Mouse (Mus musculus): ENCODE data around the gene Eif3k. TPM values are rescaled to one million over a fixed set of nuclear protein-coding genes. Genes with fewer than 3 reads are reported as not detected.

Gene Eif3k
- polyA plus RNA-seq, 1 experiment, result 429 TPM

DNA sequence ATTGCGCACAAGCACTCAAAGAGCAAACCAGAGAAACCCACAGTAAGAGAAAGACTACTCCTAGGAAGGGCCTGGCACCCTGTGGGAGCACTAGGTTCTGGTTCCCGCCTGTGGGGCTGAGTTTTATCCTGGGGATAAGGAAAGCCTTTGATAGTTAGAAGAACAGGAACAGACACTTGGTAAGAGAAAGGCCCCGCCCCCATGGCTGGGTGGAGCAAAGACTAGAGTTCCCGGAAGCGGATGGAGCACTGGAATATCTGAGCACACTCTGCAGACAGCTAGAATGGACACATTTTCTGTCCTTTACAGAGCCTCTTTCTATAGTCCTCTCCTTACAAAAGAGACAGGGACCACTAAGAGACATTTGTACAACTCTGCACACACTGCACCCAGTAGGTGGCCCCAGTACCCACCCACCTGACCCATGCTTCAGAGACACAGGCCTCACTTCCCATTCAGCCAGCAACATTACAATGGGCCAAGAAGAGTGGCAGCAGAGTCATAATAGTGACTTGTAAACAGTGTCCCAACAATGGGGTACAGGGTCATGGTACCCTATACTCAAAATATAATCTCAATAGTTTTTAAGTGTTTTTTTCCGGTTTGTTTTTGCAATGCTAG, 49.1 kb downstream of the Eif3k start:
- Histone ChIP-seq H3K79me3 (ENCODE audit: low read depth) (peaks cover 89% of the 10 kb centered on the region), H3K36me3 (ENCODE audit: control insufficient read depth, insufficient read depth) (peaks cover 44% of the 10 kb centered on the region), H3K27me3 (ENCODE audit: control insufficient read depth, insufficient read depth, insufficient read length) (no peaks in the 10 kb centered on the region), H3K79me2 (ENCODE audit: control insufficient read depth, insufficient read depth) (peaks cover 98% of the 10 kb centered on the region), H3ac (ENCODE audit: control insufficient read depth, insufficient read length, low read depth) (no peak overlapping the region), H3K4me3 (ENCODE audit: insufficient read depth, poor library complexity, severe bottlenecking) (no peak overlapping the region)
- no peak for TF ChIP-seq FOSL1 (IDR thresholded peaks at IDR 0.05; ENCODE audit: insufficient read depth, low read length, poor library complexity, severe bottlenecking)
- TF ChIP-seq MYOD1 (IDR thresholded peaks at IDR 0.05; ENCODE audit: control insufficient read depth, insufficient read length, low read depth), result no peak
- TF ChIP-seq MAX (IDR thresholded peaks at IDR 0.05), result no peak
- TF ChIP-seq MYOG (IDR thresholded peaks at IDR 0.05; ENCODE audit: control insufficient read depth, extremely low read depth, insufficient read length), result no peak
- TF ChIP-seq CTCF (IDR thresholded peaks at IDR 0.05; ENCODE audit: control insufficient read depth, insufficient read depth, insufficient read length), result no peak
- TF ChIP-seq CEBPB (IDR thresholded peaks at IDR 0.05; ENCODE audit: low read depth), result no peak
- TF ChIP-seq USF1 (IDR thresholded peaks at IDR 0.05; ENCODE audit: low read depth), result no peak

DNA sequence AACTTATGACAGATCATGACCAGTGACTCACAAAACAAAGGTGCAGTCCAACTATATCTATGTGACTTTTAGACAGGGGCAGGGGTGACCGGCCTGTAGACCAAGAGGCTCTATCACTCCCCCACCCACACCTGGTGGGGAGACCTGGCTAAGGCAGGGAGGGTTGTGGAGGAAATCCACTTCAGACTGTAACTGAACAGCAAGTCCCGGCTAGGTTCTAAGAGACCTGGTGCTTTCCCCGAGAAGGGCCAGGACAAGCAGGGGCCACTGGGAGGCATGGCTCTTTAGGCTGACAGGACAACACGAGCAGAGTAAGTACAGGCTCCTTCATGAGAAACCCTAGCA, 50.0 kb downstream of the Eif3k start:
- no peaks in the 10 kb centered on the region for H3K27me3 ChIP-seq (ENCODE audit: control insufficient read depth, insufficient read depth, insufficient read length)
- H3ac ChIP-seq (ENCODE audit: control insufficient read depth, insufficient read length, low read depth), result no peak overlapping the region
- H3K4me3 ChIP-seq (ENCODE audit: insufficient read depth, poor library complexity, severe bottlenecking), result no peak overlapping the region
- TF ChIP-seq FOSL1 (IDR thresholded peaks at IDR 0.05; ENCODE audit: insufficient read depth, low read length, poor library complexity, severe bottlenecking) (no peak), CTCF (IDR thresholded peaks at IDR 0.05; ENCODE audit: control insufficient read depth, insufficient read depth, insufficient read length) (no peak), MAX (IDR thresholded peaks at IDR 0.05) (no peak), USF1 (IDR thresholded peaks at IDR 0.05; ENCODE audit: low read depth) (no peak), MYOD1 (IDR thresholded peaks at IDR 0.05; ENCODE audit: control insufficient read depth, insufficient read length, low read depth) (no peak), MYOG (IDR thresholded peaks at IDR 0.05; ENCODE audit: control insufficient read depth, extremely low read depth, insufficient read length) (no peak), CEBPB (IDR thresholded peaks at IDR 0.05; ENCODE audit: low read depth) (no peak)
- peaks cover 98% of the 10 kb centered on the region for H3K79me2 ChIP-seq (ENCODE audit: control insufficient read depth, insufficient read depth)
- peaks cover 88% of the 10 kb centered on the region for H3K79me3 ChIP-seq (ENCODE audit: low read depth)
- peaks cover 44% of the 10 kb centered on the region for H3K36me3 ChIP-seq (ENCODE audit: control insufficient read depth, insufficient read depth)

- no peak for TF ChIP-seq FOSL1 (IDR thresholded peaks at IDR 0.05; ENCODE audit: insufficient read depth, low read length, poor library complexity, severe bottlenecking)
- no peak for TF ChIP-seq MYOG (IDR thresholded peaks at IDR 0.05; ENCODE audit: control insufficient read depth, extremely low read depth, insufficient read length)
- TF ChIP-seq MAX (IDR thresholded peaks at IDR 0.05), result no peak
- no peak for TF ChIP-seq CTCF (IDR thresholded peaks at IDR 0.05; ENCODE audit: control insufficient read depth, insufficient read depth, insufficient read length)
- no peak for TF ChIP-seq MYOD1 (IDR thresholded peaks at IDR 0.05; ENCODE audit: control insufficient read depth, insufficient read length, low read depth)
- TF ChIP-seq CEBPB (IDR thresholded peaks at IDR 0.05; ENCODE audit: low read depth), result no peak
- no peak for TF ChIP-seq USF1 (IDR thresholded peaks at IDR 0.05; ENCODE audit: low read depth)
- peaks cover 88% of the 10 kb centered on the region for H3K79me3 ChIP-seq (ENCODE audit: low read depth)
- H3ac ChIP-seq (ENCODE audit: control insufficient read depth, insufficient read length, low read depth), result peak overlapping the region; percentile 22
- no peak overlapping the region for H3K4me3 ChIP-seq (ENCODE audit: insufficient read depth, poor library complexity, severe bottlenecking)
- H3K27me3 ChIP-seq (ENCODE audit: control insufficient read depth, insufficient read depth, insufficient read length), result no peaks in the 10 kb centered on the region
- H3K79me2 ChIP-seq (ENCODE audit: control insufficient read depth, insufficient read depth), result peaks cover 98% of the 10 kb centered on the region
- H3K36me3 ChIP-seq (ENCODE audit: control insufficient read depth, insufficient read depth), result peaks cover 39% of the 10 kb centered on the region
Observed at GRCm38 (mm10) chr7:28931032-28931694, 50.5 kb downstream of the Eif3k start.

DNA sequence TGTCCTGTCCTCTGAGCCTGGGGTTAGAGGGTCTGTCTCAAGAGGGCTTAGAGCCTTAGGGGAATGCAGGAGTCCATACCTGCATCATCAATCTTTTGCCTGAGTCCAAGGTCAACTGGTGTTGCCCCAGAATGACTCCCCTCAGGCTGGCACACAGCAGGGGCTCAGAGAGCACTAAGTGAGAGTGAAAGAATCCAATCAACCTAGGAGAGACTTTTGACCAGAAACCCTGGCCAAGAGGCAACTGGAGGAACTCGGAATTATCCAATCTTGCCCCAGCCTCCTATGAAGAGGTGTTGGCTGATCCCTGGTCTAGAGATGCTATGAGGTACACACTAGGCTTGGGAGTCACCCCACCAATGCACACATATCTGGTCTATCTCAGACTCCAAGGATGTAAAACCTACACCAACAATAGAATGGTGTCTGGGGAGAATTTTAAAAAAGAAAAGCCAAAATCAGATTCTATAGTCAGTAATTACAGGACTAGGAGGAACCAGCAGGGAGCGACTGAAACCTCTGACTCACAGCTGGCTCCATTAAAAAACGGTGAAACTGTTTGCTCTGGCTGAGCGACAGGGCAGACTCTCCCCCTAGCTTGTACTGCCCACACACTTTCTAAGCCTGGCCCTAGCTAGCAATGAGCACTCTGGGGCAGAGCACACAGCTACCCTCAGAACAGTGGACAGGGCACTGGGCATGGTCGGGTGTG, 51.2 kb downstream of the Eif3k start:
- H3K4me3 ChIP-seq (ENCODE audit: insufficient read depth, poor library complexity, severe bottlenecking), result no peak overlapping the region
- TF ChIP-seq FOSL1 (IDR thresholded peaks at IDR 0.05; ENCODE audit: insufficient read depth, low read length, poor library complexity, severe bottlenecking) (no peak), MAX (IDR thresholded peaks at IDR 0.05) (no peak)
- H3ac ChIP-seq (ENCODE audit: control insufficient read depth, insufficient read length, low read depth), result peak overlapping the region; percentile 6
- peaks cover 32% of the 10 kb centered on the region for H3K36me3 ChIP-seq (ENCODE audit: control insufficient read depth, insufficient read depth)
- peaks cover 98% of the 10 kb centered on the region for H3K79me2 ChIP-seq (ENCODE audit: control insufficient read depth, insufficient read depth)
- H3K79me3 ChIP-seq (ENCODE audit: low read depth), result peaks cover 83% of the 10 kb centered on the region
- H3K27me3 ChIP-seq (ENCODE audit: control insufficient read depth, insufficient read depth, insufficient read length), result no peaks in the 10 kb centered on the region

DNA sequence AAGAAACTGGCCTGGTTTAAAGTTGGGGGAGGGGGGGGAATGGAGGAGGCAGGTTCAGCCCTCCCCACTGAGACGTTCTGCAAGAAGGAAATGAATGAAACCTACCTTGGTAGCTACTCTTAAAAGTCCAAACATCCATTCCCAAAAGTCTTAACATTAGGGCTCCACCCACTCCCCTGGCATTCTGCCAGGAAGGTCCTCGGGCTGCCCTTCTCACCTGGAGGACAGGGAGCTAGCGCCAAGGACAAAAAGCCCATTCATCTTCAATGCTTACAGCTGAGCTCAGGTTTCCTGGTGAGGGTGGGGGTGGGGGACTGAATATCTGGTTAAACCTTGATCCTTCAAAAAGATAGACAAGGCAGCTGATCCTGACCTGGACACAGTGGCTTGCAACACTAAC, 52.3 kb downstream of the Eif3k start:
- Histone ChIP-seq H3K79me2 (ENCODE audit: control insufficient read depth, insufficient read depth) (peaks cover 96% of the 10 kb centered on the region), H3K4me3 (ENCODE audit: insufficient read depth, poor library complexity, severe bottlenecking) (no peak overlapping the region), H3K27me3 (ENCODE audit: control insufficient read depth, insufficient read depth, insufficient read length) (no peaks in the 10 kb centered on the region), H3K79me3 (ENCODE audit: low read depth) (peaks cover 74% of the 10 kb centered on the region), H3K36me3 (ENCODE audit: control insufficient read depth, insufficient read depth) (peaks cover 29% of the 10 kb centered on the region), H3ac (ENCODE audit: control insufficient read depth, insufficient read length, low read depth) (no peak overlapping the region)
- TF ChIP-seq CEBPB (IDR thresholded peaks at IDR 0.05; ENCODE audit: low read depth) (no peak), MYOD1 (IDR thresholded peaks at IDR 0.05; ENCODE audit: control insufficient read depth, insufficient read length, low read depth) (no peak), MAX (IDR thresholded peaks at IDR 0.05) (no peak), USF1 (IDR thresholded peaks at IDR 0.05; ENCODE audit: low read depth) (no peak), MYOG (IDR thresholded peaks at IDR 0.05; ENCODE audit: control insufficient read depth, extremely low read depth, insufficient read length) (no peak), CTCF (IDR thresholded peaks at IDR 0.05; ENCODE audit: control insufficient read depth, insufficient read depth, insufficient read length) (no peak), FOSL1 (IDR thresholded peaks at IDR 0.05; ENCODE audit: insufficient read depth, low read length, poor library complexity, severe bottlenecking) (no peak)

All from C2C12 (cell line).